Mouse (Mus musculus) CH12.LX (cell line): Measurements from ENCODE around the gene Pgpep1l. TPM values are rescaled to one million over a fixed set of nuclear protein-coding genes. Genes with fewer than 3 reads are reported as not detected.
A peak's percentile ranks its signal among the peaks of the same experiment; 100 is the strongest.

Experiments used
- DNase-seq: peaks from one replicate; pipeline ENCODE4 v3.0.0-alpha.2; 2013; ENCODE audit errors: extremely low read depth
- H3K27ac ChIP-seq: 2 replicates; pipeline ENCODE4 v1.5.1; 2012; ENCODE audit warnings: low read depth, mild to moderate bottlenecking, control low read depth, moderate library complexity; ENCODE audit not compliant: insufficient read depth
- H3K27me3 ChIP-seq: replicated peaks from 2 replicates; pipeline ENCODE3; 2012; ENCODE audit warnings: inconsistent platforms
- H3K36me3 ChIP-seq, 2 experiments: replicated peaks in 1 of 2; 2 replicates each; pipeline versions ENCODE3 to v1.6.1; 2012; ENCODE audit warnings: inconsistent platforms in 1 of 2, low read length in 1 of 2, mild to moderate bottlenecking in 1 of 2, mixed read lengths in 1 of 2, moderate library complexity in 1 of 2; ENCODE audit not compliant: control insufficient read depth in 1 of 2, insufficient read depth in 1 of 2
- H3K4me1 ChIP-seq, 2 experiments: 2 replicates each; pipeline ENCODE4 v1.6.1; 2012; ENCODE audit warnings: inconsistent platforms in 1 of 2, moderate library complexity in 1 of 2; ENCODE audit not compliant: insufficient read depth in 2 of 2, control insufficient read depth in 1 of 2
- H3K4me2 ChIP-seq: 2 replicates; pipeline ENCODE4 v1.6.1; 2012; ENCODE audit warnings: low read depth, mild to moderate bottlenecking, control low read depth; ENCODE audit not compliant: poor library complexity, insufficient read depth, severe bottlenecking
- H3K4me3 ChIP-seq, 3 experiments: fragments of 150-350 bp in 1 of 3; sonication (generic) in 1 of 3; replicated peaks in 1 of 3; 2 replicates each; pipeline versions ENCODE3 to v1.5.1; 2011 to 2012; ENCODE audit warnings: low read depth in 2 of 3, low read length in 2 of 3, mild to moderate bottlenecking in 2 of 3, moderate library complexity in 2 of 3, control low read depth in 1 of 3, improper control_type of control experiment in 1 of 3, inconsistent platforms in 1 of 3, mixed read lengths in 1 of 3; ENCODE audit not compliant: poor library complexity in 1 of 3
- H3K79me2 ChIP-seq: replicated peaks from 2 replicates; pipeline ENCODE4 v1.6.1; 2012; ENCODE audit warnings: mild to moderate bottlenecking, moderate library complexity; ENCODE audit not compliant: control insufficient read depth, poor library complexity, insufficient read depth, severe bottlenecking; ENCODE audit errors: extremely low read depth
- H3K9ac ChIP-seq: 2 replicates; pipeline ENCODE4 v1.6.1; 2012; ENCODE audit warnings: low read depth, mild to moderate bottlenecking, control low read depth, moderate library complexity; ENCODE audit not compliant: insufficient read depth
- H3K9me3 ChIP-seq: replicated peaks from 2 replicates; pipeline ENCODE3; 2012; ENCODE audit warnings: low read length, inconsistent platforms, mixed read lengths
- BHLHE40 ChIP-seq: IDR thresholded peaks from 2 replicates; pipeline ENCODE4 v1.6.1; 2011; ENCODE audit warnings: mild to moderate bottlenecking, low read depth, low read length, improper control_type of control experiment
- CHD1 ChIP-seq: IDR thresholded peaks from 2 replicates; pipeline ENCODE4 v1.6.1; 2012; ENCODE audit warnings: low read depth, low read length, improper control_type of control experiment, inconsistent platforms
- CHD2 ChIP-seq: IDR thresholded peaks from 2 replicates; pipeline ENCODE4 v1.6.1; 2011; ENCODE audit warnings: low read length, improper control_type of control experiment
- CTCF ChIP-seq, 2 experiments: IDR thresholded peaks in 1 of 2; conservative IDR thresholded peaks in 1 of 2; 2 replicates each; pipeline ENCODE4 v1.5.1; 2011 to 2012; ENCODE audit warnings: low read depth in 2 of 2, low read length in 2 of 2, improper control_type of control experiment in 1 of 2, inconsistent platforms in 1 of 2, mild to moderate bottlenecking in 1 of 2, moderate library complexity in 1 of 2
- E2F4 ChIP-seq: IDR thresholded peaks from 2 replicates; pipeline ENCODE4 v1.6.1; 2011; ENCODE audit warnings: low read depth, low read length, improper control_type of control experiment; ENCODE audit not compliant: insufficient replicate concordance
- ELF1 ChIP-seq: IDR thresholded peaks from 2 replicates; pipeline ENCODE4 v1.6.1; 2014; ENCODE audit warnings: low read depth, mild to moderate bottlenecking, inconsistent platforms, low read length, improper control_type of control experiment
- EP300 ChIP-seq: IDR thresholded peaks from 2 replicates; pipeline ENCODE4 v1.6.1; 2011; ENCODE audit warnings: low read length, improper control_type of control experiment
- ETS1 ChIP-seq: conservative IDR thresholded peaks from 2 replicates; pipeline ENCODE4 v1.6.1; 2012; ENCODE audit warnings: low read depth, mild to moderate bottlenecking, inconsistent platforms, low read length, improper control_type of control experiment, moderate library complexity
- HCFC1 ChIP-seq: IDR thresholded peaks from 2 replicates; pipeline ENCODE4 v1.6.1; 2012; ENCODE audit warnings: low read depth, mild to moderate bottlenecking, inconsistent platforms, low read length, improper control_type of control experiment
- IRF4 ChIP-seq: IDR thresholded peaks from 2 replicates; pipeline ENCODE4 v1.6.1; 2014; ENCODE audit warnings: low read depth, mild to moderate bottlenecking, inconsistent platforms, low read length, improper control_type of control experiment
- JUND ChIP-seq: conservative IDR thresholded peaks from 2 replicates; pipeline ENCODE4 v1.6.1; 2011; ENCODE audit warnings: low read depth, low read length, improper control_type of control experiment
- KAT2A ChIP-seq: IDR thresholded peaks from 2 replicates; pipeline ENCODE4 v1.6.1; 2012; ENCODE audit warnings: low read length, improper control_type of control experiment, inconsistent platforms; ENCODE audit not compliant: insufficient replicate concordance
- MAX ChIP-seq: IDR thresholded peaks from 2 replicates; pipeline ENCODE4 v1.6.1; 2011; ENCODE audit warnings: low read length, improper control_type of control experiment
- MAZ ChIP-seq: IDR thresholded peaks from 2 replicates; pipeline ENCODE4 v1.6.1; 2012; ENCODE audit warnings: low read depth, mild to moderate bottlenecking, inconsistent platforms, low read length, improper control_type of control experiment, moderate library complexity
- MEF2A ChIP-seq: IDR thresholded peaks from 2 replicates; pipeline ENCODE4 v1.6.1; 2014; ENCODE audit warnings: low read depth, mild to moderate bottlenecking, inconsistent platforms, low read length, improper control_type of control experiment, borderline replicate concordance
- MXI1 ChIP-seq: IDR thresholded peaks from 2 replicates; pipeline ENCODE4 v1.6.1; 2011; ENCODE audit warnings: mild to moderate bottlenecking, low read depth, low read length, improper control_type of control experiment
- NELFE ChIP-seq: IDR thresholded peaks from 2 replicates; pipeline ENCODE4 v1.6.1; 2011; ENCODE audit warnings: low read depth, low read length, improper control_type of control experiment
- NRF1 ChIP-seq: IDR thresholded peaks from 2 replicates; pipeline ENCODE4 v1.6.1; 2014; ENCODE audit warnings: low read depth, mild to moderate bottlenecking, inconsistent platforms, low read length, improper control_type of control experiment, moderate library complexity
- PAX5 ChIP-seq: IDR thresholded peaks from 2 replicates; pipeline ENCODE4 v1.6.1; 2012; ENCODE audit warnings: low read length, inconsistent platforms, mixed read lengths
- POLR2A ChIP-seq: IDR thresholded peaks from 2 replicates; pipeline ENCODE4 v1.6.1; 2011; ENCODE audit warnings: low read depth, mild to moderate bottlenecking, improper control_type of control experiment, low read length
- POLR2AphosphoS2 ChIP-seq: IDR thresholded peaks from 2 replicates; pipeline ENCODE4 v1.6.1; 2011; ENCODE audit warnings: low read depth, low read length, improper control_type of control experiment
- RAD21 ChIP-seq: IDR thresholded peaks from 2 replicates; pipeline ENCODE4 v1.6.1; 2011; ENCODE audit warnings: low read depth, mild to moderate bottlenecking, low read length, improper control_type of control experiment, moderate library complexity
- RCOR1 ChIP-seq: conservative IDR thresholded peaks from 2 replicates; pipeline ENCODE4 v1.6.1; 2012; ENCODE audit warnings: low read depth, mild to moderate bottlenecking, inconsistent platforms, low read length, improper control_type of control experiment
- SIN3A ChIP-seq: IDR thresholded peaks from 2 replicates; pipeline ENCODE4 v1.6.1; 2012; ENCODE audit warnings: low read length, improper control_type of control experiment, inconsistent platforms
- SMC3 ChIP-seq: IDR thresholded peaks from 2 replicates; pipeline ENCODE4 v1.6.1; 2011; ENCODE audit warnings: low read depth, low read length, improper control_type of control experiment
- TBP ChIP-seq: conservative IDR thresholded peaks from 2 replicates; pipeline ENCODE4 v1.6.1; 2011; ENCODE audit warnings: low read depth, low read length, improper control_type of control experiment
- TCF12 ChIP-seq: IDR thresholded peaks from 2 replicates; pipeline ENCODE4 v1.6.1; 2014; ENCODE audit warnings: low read depth, mild to moderate bottlenecking, inconsistent platforms, low read length, improper control_type of control experiment
- UBTF ChIP-seq: IDR thresholded peaks from 2 replicates; pipeline ENCODE4 v1.6.1; 2012; ENCODE audit warnings: low read depth, mild to moderate bottlenecking, inconsistent platforms, low read length, improper control_type of control experiment, moderate library complexity
- USF1 ChIP-seq: IDR thresholded peaks from 2 replicates; pipeline ENCODE4 v1.6.1; 2014; ENCODE audit warnings: low read depth, mild to moderate bottlenecking, inconsistent platforms, low read length, improper control_type of control experiment
- ZC3H11A ChIP-seq: IDR thresholded peaks from 2 replicates; pipeline ENCODE4 v1.6.1; 2012; ENCODE audit warnings: low read depth, mild to moderate bottlenecking, inconsistent platforms, low read length, improper control_type of control experiment
- ZKSCAN1 ChIP-seq: IDR thresholded peaks from 2 replicates; pipeline ENCODE4 v1.6.1; 2012; ENCODE audit warnings: low read depth, inconsistent platforms, low read length, improper control_type of control experiment, borderline replicate concordance
- ZMIZ1 ChIP-seq: IDR thresholded peaks from 2 replicates; pipeline ENCODE4 v1.6.1; 2012; ENCODE audit warnings: low read depth, mild to moderate bottlenecking, inconsistent platforms, low read length, improper control_type of control experiment
- ZNF384 ChIP-seq: IDR thresholded peaks from 2 replicates; pipeline ENCODE4 v1.6.1; 2012; ENCODE audit warnings: low read depth, low read length, improper control_type of control experiment, inconsistent platforms
- dilution Hi-C: fragments of 300-500 bp; cut with MboI; formaldehyde crosslinking; loops from 2 replicates; pipeline ENCODE4 v1.14.3; 2020; ENCODE audit warnings: low sequenced_read_pairs; ENCODE audit not compliant: extremely low pct_unique_long_range_greater_than_20kb, extremely low pct_ligation_motif_present
- in situ Hi-C: fragments of 300-500 bp; cut with MboI; formaldehyde crosslinking; loops from 3 replicates; pipeline ENCODE4 v1.14.3; 2019; ENCODE audit warnings: low sequenced_read_pairs, low pct_ligation_motif_present, low pct_unique_long_range_greater_than_20kb, mixed read lengths
- polyA plus RNA-seq: library from polyadenylated mRNA; unstranded; fragments of >175 nt; gene quantifications from 2 replicates; pipeline ENCODE4 v1.2.1, GENCODE M21; 2012; ENCODE audit warnings: low read depth; ENCODE audit not compliant: insufficient read length
- total RNA-seq, 2 experiments: library from RNA; depleted of rRNA; stranded (reverse); fragments of 300-350 nt in 1 of 2; fragments of >200 nt in 1 of 2; gene quantifications; 2 replicates each; pipeline ENCODE4 v1.2.3; 2012 to 2014

The Pgpep1l gene
- total and polyA plus RNA-seq, 3 experiments = not detected

DNA sequence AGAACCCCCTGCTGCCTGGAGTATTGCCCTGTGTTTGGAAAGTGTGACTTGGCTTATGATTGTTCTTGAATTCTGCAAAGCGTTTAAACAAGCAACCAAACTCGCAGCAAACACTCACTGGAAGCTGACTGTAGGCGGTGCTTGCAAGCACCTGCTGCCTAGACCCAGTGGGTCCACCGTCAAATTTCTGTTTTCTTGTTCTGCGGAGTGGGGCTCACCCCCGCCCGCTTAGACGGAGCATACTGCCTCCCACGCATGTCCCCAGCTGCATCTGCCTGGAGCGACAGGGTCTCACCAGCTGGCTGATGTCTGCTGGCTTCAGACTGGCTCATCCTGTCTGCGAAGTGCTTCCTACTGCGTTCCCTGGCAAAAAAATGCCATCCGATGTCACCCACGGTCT is 498 bp upstream of the Pgpep1l start:
- peaks cover 7 to 15% of the 10 kb centered on the region in 2 experiments for H3K4me1 ChIP-seq

DNA sequence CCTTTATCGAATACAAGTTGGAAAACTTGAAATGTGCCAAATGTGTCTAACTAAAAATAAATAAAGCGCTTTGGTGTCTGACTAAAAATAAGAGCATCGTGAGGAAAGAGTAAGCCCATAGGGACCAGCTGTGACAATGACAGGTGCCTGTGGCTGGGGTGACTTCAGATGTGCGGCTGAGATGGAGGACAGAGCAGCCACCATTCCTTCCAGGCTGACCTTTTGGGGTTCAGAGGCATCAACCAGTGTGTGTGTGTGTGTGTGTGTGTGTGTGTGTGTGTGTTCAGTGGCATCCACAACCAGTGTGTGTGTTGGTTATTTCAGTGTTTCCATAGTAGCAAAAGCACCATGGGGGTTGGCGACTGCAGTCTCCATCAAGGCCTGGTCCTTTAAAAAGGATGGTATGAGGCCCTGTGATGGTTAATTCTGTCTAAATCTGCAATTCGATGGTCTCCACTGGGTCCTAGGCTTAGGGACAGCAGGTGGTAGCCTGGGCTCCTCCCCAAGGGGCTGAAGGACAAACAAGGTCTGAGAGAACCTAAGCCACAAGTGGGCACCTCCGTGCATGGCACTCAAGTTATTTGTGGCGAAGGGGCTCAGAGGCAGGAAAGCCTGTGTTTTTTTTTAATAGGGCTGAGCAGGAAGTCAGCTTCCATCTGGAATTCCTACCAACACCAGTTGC is 546 bp downstream of the Pgpep1l start:
- no peak overlapping the region for H3K9ac ChIP-seq
- peaks cover 7 to 19% of the 10 kb centered on the region in 2 experiments for H3K4me1 ChIP-seq
- H3K9me3 ChIP-seq = peaks cover 2% of the 10 kb centered on the region
- no peaks in the 10 kb centered on the region for H3K36me3 ChIP-seq
- no peak overlapping the region for H3K27ac ChIP-seq
- no peak overlapping the region for H3K4me2 ChIP-seq
- dilution Hi-C loops = no loop called here
- DNase-seq = no peak
- no peak overlapping the region for H3K4me3 ChIP-seq
- H3K27me3 ChIP-seq = no peaks in the 10 kb centered on the region
- H3K79me2 ChIP-seq = no peaks in the 10 kb centered on the region
- in situ Hi-C loops = no loop called here
- TF ChIP-seq TCF12 (0 out of 2 replicates have a peak, but pooled peaks have one; percentile 40), NRF1 (no peak), ZNF384 (no peak), MAX (no peak), USF1 (no peak), BHLHE40 (0 out of 2 replicates have a peak, but pooled peaks have one; percentile 29), MAZ (no peak), PAX5 (no peak), MXI1 (no peak), ZMIZ1 (no peak), CHD2 (no peak), POLR2A (no peak), MEF2A (peak; percentile 39; the same call in 1 of the 2 replicates), UBTF (no peak), RAD21 (no peak), ZC3H11A (no peak), RCOR1 (no peak), CTCF (conservative IDR thresholded peaks at IDR 0.05 in 1 of 2, IDR thresholded peaks at IDR 0.05 in 1 of 2; ENCODE audit: low read depth in 2 of 2, low read length in 2 of 2) (no peak), TBP (no peak), SMC3 (no peak), NELFE (no peak), IRF4 (peak; percentile 39; the same call in 1 of the 2 replicates), ETS1 (peak; percentile 36; the same call in 1 of the 2 replicates), SIN3A (no peak), ZKSCAN1 (no peak), JUND (no peak), POLR2AphosphoS2 (no peak), EP300 (peak; percentile 39; the same call in 1 of the 2 replicates), HCFC1 (no peak), CHD1 (no peak), KAT2A (no peak), ELF1 (no peak), E2F4 (no peak)

More for the DNA sequence above, 498 bp upstream of the Pgpep1l start:
- Histone ChIP-seq H3K36me3 (no peaks in the 10 kb centered on the region), H3K79me2 (no peaks in the 10 kb centered on the region), H3K27ac (no peak overlapping the region), H3K4me2 (no peak overlapping the region), H3K9me3 (peaks cover 2% of the 10 kb centered on the region), H3K4me3 (no peak overlapping the region), H3K27me3 (no peaks in the 10 kb centered on the region), H3K9ac (no peak overlapping the region)
- no peak for DNase-seq
- TF ChIP-seq SMC3 (no peak), JUND (no peak)
- dilution Hi-C loops (no loop called here), in situ Hi-C loops (no loop called here)
